Mouse (Mus musculus) heart, embryonic 12.5 days (tissue): ENCODE results near the gene Arl2. TPM values are rescaled to one million over a fixed set of nuclear protein-coding genes. Genes with fewer than 3 reads are reported as not detected.
A peak's percentile ranks its signal among the peaks of the same experiment; 100 is the strongest.
"Not testable (repeated sequence)": the region's sequence is repeated elsewhere in the genome, so short reads cannot be mapped to it uniquely, and the experiment has no call there.

ENCODE experiments used
- ATAC-seq: fragments of 200-750 bp; cut with Nextera tagmentation; 2 replicates; pipeline ENCODE4 v1.8.0; 2017; ENCODE audit warnings: moderate TSS enrichment, moderate library complexity; ENCODE audit not compliant: insufficient number of reproducible peaks, low FRiP score
- H3K27ac ChIP-seq: fragments of 300-500 bp; sonication (generic); 2 replicates; pipeline ENCODE4 v1.5.1; 2016; ENCODE audit warnings: mild to moderate bottlenecking, moderate library complexity; ENCODE audit not compliant: poor library complexity, severe bottlenecking
- H3K27me3 ChIP-seq: fragments of 300-500 bp; sonication (generic); replicated peaks from 2 replicates; pipeline ENCODE4 v1.6.1; 2016; ENCODE audit warnings: mild to moderate bottlenecking, moderate library complexity
- H3K36me3 ChIP-seq: fragments of 300-500 bp; sonication (generic); 2 replicates; pipeline ENCODE4 v1.6.1; 2016; ENCODE audit warnings: mild to moderate bottlenecking, moderate library complexity
- H3K4me1 ChIP-seq: fragments of 300-500 bp; sonication (generic); replicated peaks from 2 replicates; pipeline ENCODE4 v1.6.1; 2016; ENCODE audit warnings: mild to moderate bottlenecking
- H3K4me2 ChIP-seq: fragments of 300-500 bp; sonication (generic); 2 replicates; pipeline ENCODE4 v1.6.1; 2016; ENCODE audit warnings: mild to moderate bottlenecking, moderate library complexity
- H3K4me3 ChIP-seq: fragments of 300-500 bp; sonication (generic); 2 replicates; pipeline ENCODE4 v1.5.1; 2016; ENCODE audit warnings: mild to moderate bottlenecking
- H3K9ac ChIP-seq: fragments of 300-500 bp; sonication (generic); 2 replicates; pipeline ENCODE4 v1.6.1; 2016; ENCODE audit warnings: mild to moderate bottlenecking, moderate library complexity
- H3K9me3 ChIP-seq: fragments of 300-500 bp; sonication (generic); replicated peaks from 2 replicates; pipeline ENCODE4 v1.6.1; 2016; ENCODE audit warnings: mild to moderate bottlenecking, moderate library complexity
- WGBS: fragments of 180-500 bp; shearing (Covaris S2); methylation state at CpG from one replicate; pipeline ENCODE4 v1.1.7; 2016; 5-methylcytosine and 5-hydroxymethylcytosine counted together
- polyA plus RNA-seq: library from polyadenylated mRNA; unstranded; fragments of >200 nt; fragmentation: Nextera tagmentation; extraction: Ambion mirVana; gene quantifications from 2 replicates; pipeline ENCODE4 v1.2.1, GENCODE M21; 2016

Arl2 gene
- polyA plus RNA-seq, 1 experiment from 2014 or later: 73.9 TPM

DNA sequence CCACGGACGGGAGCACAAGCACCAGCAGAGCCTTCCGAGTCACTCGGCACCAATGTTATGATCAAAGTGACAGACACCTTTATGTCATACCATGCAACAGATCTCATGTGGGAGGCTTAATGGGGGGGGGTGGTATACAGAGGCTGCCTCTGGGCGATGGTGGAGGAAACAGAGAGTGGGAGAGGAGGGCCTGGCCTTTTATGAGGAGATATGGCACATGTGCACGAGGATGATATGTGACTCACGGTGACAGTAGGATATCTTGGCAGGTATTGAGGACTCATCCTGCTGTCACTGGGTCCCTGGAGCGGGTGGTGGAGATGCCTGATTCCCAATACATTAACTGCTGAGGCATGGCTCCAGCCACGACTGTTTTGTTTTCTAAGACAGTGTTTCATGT, 13.8 kb upstream of the Arl2 start:
- Histone ChIP-seq H3K27ac (no peak overlapping the region), H3K4me3 (no peak overlapping the region), H3K27me3 (peaks cover 3% of the 10 kb centered on the region; the same call in 1 of the 2 replicates), H3K4me1 (no peaks in the 10 kb centered on the region), H3K36me3 (no peaks in the 10 kb centered on the region), H3K4me2 (no peak overlapping the region), H3K9ac (no peak overlapping the region), H3K9me3 (no peaks in the 10 kb centered on the region)
- ATAC-seq: no peak
- 74% methylated on average over 9 of the region's 9 CpGs for WGBS

DNA sequence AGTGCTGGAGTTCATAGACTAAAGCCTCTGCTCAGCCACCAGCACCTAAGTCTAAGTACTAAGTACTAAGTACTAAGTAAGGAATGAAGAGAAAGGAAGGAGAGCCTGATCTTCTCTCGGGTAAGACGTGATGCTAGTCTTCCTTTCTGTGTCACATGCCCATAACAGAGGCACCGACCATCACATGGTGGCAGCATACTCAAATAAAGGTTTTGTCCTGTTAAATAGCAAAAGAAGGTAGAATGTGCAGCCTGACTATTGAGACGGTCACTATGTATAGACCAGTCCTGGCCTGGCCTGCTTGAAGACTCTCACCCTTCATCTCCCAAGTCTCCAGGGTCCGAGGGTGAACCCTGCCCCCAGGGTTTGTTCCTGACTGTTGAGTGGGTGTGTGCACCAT, 3.5 kb upstream of the Arl2 start:
- Histone ChIP-seq H3K9ac (no peak overlapping the region), H3K4me2 (no peak overlapping the region), H3K27ac (no peak overlapping the region), H3K9me3 (peaks cover 5% of the 10 kb centered on the region; the same call in 1 of the 2 replicates), H3K27me3 (no peaks in the 10 kb centered on the region), H3K4me3 (no peak overlapping the region), H3K36me3 (no peaks in the 10 kb centered on the region), H3K4me1 (peaks cover 7% of the 10 kb centered on the region; the same call in 1 of the 2 replicates)
- 59% methylated on average over 5 of the region's 5 CpGs for WGBS
- ATAC-seq: no peak

GRCm38 (mm10) chr19:6140678-6141393, 512 bp downstream of the Arl2 start, which contains the start of gene Batf2:
Batf2 (plus strand) TSS chr19:6140983.
- peak; percentile 95 for ATAC-seq
- under 1% methylated on average over 68 of the region's 68 CpGs for WGBS
- Histone ChIP-seq H3K27ac (peak within 1 kb of the TSS; percentile 91), H3K4me2 (peak within 1 kb of the TSS; percentile 80), H3K4me3 (peak within 1 kb of the TSS; percentile 74), H3K9ac (peak within 1 kb of the TSS; percentile 80), H3K9me3 (peaks cover 5% of the 10 kb centered on the region; the same call in 1 of the 2 replicates), H3K4me1 (peaks cover 12% of the 10 kb centered on the region; the same call in 1 of the 2 replicates), H3K36me3 (peaks cover 16% of the 10 kb centered on the region), H3K27me3 (no peaks in the 10 kb centered on the region)

DNA sequence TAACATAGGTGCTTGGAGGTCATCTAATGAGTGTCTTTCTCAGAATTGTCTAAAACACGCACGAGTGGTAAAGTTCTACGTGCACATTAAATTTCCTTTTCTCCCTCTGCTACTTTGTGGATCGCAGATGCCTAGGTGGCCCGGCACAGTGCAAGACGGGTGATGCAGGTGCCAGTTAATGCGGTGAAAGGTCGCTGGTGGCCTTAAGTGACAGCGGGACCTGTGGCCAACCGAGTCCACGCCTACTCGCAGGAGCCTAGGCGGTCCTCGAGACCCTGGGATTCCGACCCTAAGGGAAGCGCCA, 1.0 kb downstream of the Arl2 start:
- peaks cover 12% of the 10 kb centered on the region; the same call in 1 of the 2 replicates for H3K4me1 ChIP-seq
- peak overlapping the region; percentile 80 for H3K9ac ChIP-seq
- H3K4me2 ChIP-seq: peak overlapping the region; percentile 80
- ATAC-seq: no peak
- H3K9me3 ChIP-seq: peaks cover 5% of the 10 kb centered on the region; the same call in 1 of the 2 replicates
- H3K27ac ChIP-seq: peak overlapping the region; percentile 91
- H3K27me3 ChIP-seq: no peaks in the 10 kb centered on the region
- 7% methylated on average over 16 of the region's 16 CpGs for WGBS
- peak overlapping the region; percentile 74 for H3K4me3 ChIP-seq
- H3K36me3 ChIP-seq: peaks cover 21% of the 10 kb centered on the region

- H3K9ac ChIP-seq: peak overlapping the region; percentile 4; the same call in 1 of the 2 replicates
- H3K9me3 ChIP-seq: peaks cover 5% of the 10 kb centered on the region; the same call in 1 of the 2 replicates
- H3K4me1 ChIP-seq: peaks cover 12% of the 10 kb centered on the region; the same call in 1 of the 2 replicates
- no peak for ATAC-seq
- H3K36me3 ChIP-seq: peaks cover 27% of the 10 kb centered on the region
- 92% methylated on average over 6 of the region's 6 CpGs for WGBS
- no peaks in the 10 kb centered on the region for H3K27me3 ChIP-seq
- peak overlapping the region; percentile 74 for H3K4me3 ChIP-seq
- H3K27ac ChIP-seq: no peak overlapping the region
- H3K4me2 ChIP-seq: peak overlapping the region; percentile 80
Measured at GRCm38 (mm10) chr19:6139701-6140100, 1.6 kb downstream of the Arl2 start.

- no peak overlapping the region for H3K4me2 ChIP-seq
- ATAC-seq: no peak
- H3K4me3 ChIP-seq: no peak overlapping the region
- H3K27me3 ChIP-seq: no peaks in the 10 kb centered on the region
- 80% methylated on average over 3 of the region's 3 CpGs for WGBS
- peaks cover 10% of the 10 kb centered on the region; the same call in 1 of the 2 replicates for H3K4me1 ChIP-seq
- no peak overlapping the region for H3K27ac ChIP-seq
- H3K36me3 ChIP-seq: peaks cover 33% of the 10 kb centered on the region
- no peaks in the 10 kb centered on the region for H3K9me3 ChIP-seq
- H3K9ac ChIP-seq: no peak overlapping the region
Measured at GRCm38 (mm10) chr19:6136397-6136796, 5.0 kb downstream of the Arl2 start.

DNA sequence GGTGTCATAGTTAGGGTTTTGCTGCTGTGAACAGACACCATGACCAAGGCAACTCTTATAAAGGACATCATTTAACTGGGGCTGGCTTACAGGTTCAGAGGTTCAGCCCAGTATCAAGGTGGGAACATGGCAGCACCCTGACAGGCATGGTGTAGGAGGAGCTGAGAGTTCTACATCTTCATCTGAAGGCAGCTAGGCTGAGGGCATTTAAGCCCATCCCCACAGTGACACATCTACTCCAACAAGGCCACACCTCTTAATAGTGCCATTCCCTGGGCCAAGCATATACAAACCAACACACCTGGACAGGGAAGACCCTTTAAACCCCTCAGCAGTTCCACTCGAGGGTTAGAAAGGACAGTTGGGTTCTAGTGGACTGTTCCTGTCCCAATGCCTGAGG, 8.2 kb downstream of the Arl2 start:
- peaks cover 33% of the 10 kb centered on the region for H3K36me3 ChIP-seq
- not testable (repeated sequence) for H3K9me3 ChIP-seq, H3K4me2 ChIP-seq, ATAC-seq, H3K4me1 ChIP-seq, H3K9ac ChIP-seq, H3K27me3 ChIP-seq, H3K4me3 ChIP-seq, H3K27ac ChIP-seq
- WGBS: 64% methylated on average over 1 of the region's 1 CpGs

- Histone ChIP-seq H3K4me1 (no peaks in the 10 kb centered on the region; the same call in 1 of the 2 replicates), H3K36me3 (peaks cover 26% of the 10 kb centered on the region), H3K9ac (no peak overlapping the region), H3K27ac (0 out of 2 replicates have a peak overlapping the region, but pooled peaks have one; percentile 5), H3K4me3 (no peak overlapping the region), H3K27me3 (no peaks in the 10 kb centered on the region), H3K4me2 (peak overlapping the region; percentile 18), H3K9me3 (no peaks in the 10 kb centered on the region)
- 75% methylated on average over 7 of the region's 7 CpGs for WGBS
- peak; percentile 66 for ATAC-seq
Measured at GRCm38 (mm10) chr19:6132171-6132827, 9.0 kb downstream of the Arl2 start.

GRCm38 (mm10) chr19:6130414-6131128, 10.8 kb downstream of the Arl2 start:
- H3K4me3 ChIP-seq, H3K9ac ChIP-seq, H3K27me3 ChIP-seq, H3K4me1 ChIP-seq, H3K4me2 ChIP-seq, ATAC-seq, H3K27ac ChIP-seq, H3K9me3 ChIP-seq: not testable (repeated sequence)
- peaks cover 14% of the 10 kb centered on the region for H3K36me3 ChIP-seq
- 70% methylated on average over 7 of the region's 7 CpGs for WGBS

DNA sequence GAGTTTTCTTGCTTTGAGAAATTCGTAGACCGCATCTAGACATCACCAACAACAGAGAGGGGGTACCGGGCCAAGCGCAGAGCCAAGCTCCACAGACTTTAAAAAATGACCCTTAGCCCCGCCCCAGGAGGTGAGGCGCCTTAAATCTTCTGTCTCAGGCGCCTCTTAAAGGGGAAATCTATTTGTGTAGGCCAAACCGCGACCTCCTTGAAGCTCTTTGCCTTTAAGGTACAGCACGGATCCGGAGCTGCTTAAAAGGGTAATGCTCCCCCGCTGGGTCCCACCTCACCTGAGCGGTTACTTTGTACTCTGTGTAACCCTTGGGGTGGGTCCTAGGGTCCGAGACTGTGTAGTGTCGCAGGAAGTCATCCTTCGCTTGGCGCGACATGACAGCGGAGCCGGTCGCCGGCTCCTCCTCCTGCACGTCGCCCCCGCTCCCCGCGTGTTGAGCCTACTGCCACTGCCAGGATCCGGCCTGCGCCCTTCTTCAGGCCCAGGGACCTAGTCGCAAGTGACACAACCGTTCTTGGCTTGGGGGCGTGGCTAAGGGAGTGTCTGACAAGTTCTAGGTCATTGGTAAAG, 13.5 kb downstream of the Arl2 start, which contains the start of gene Snx15:
Gene Snx15 (minus strand): TSS at position 545 of the 582 bp plus-strand sequence.
- peak within 1 kb of the TSS; percentile 76 for H3K9ac ChIP-seq
- H3K27me3 ChIP-seq: no peaks in the 10 kb centered on the region
- peak within 1 kb of the TSS; percentile 94 for H3K27ac ChIP-seq
- peak within 1 kb of the TSS; percentile 73 for H3K4me2 ChIP-seq
- H3K4me1 ChIP-seq: no peaks in the 10 kb centered on the region; the same call in 1 of the 2 replicates
- peaks cover 5% of the 10 kb centered on the region; the same call in 1 of the 2 replicates for H3K36me3 ChIP-seq
- peak; percentile 93 for ATAC-seq
- peak within 1 kb of the TSS; percentile 68 for H3K4me3 ChIP-seq
- no peaks in the 10 kb centered on the region for H3K9me3 ChIP-seq
- WGBS: 0% methylated on average over 32 of the region's 32 CpGs
